Mouse (Mus musculus) limb, embryonic 14.5 days (tissue): Measurements from ENCODE around the gene Spock1. TPM values are rescaled to one million over a fixed set of nuclear protein-coding genes. Genes with fewer than 3 reads are reported as not detected.
"Not testable (repeated sequence)": the region's sequence is repeated elsewhere in the genome, so short reads cannot be mapped to it uniquely, and the experiment has no call there.

ENCODE experiments used
- ATAC-seq: fragments of 200-750 bp; cut with Nextera tagmentation; 2 replicates; pipeline ENCODE4 v1.8.0; 2017; ENCODE audit warnings: low read depth, moderate number of reproducible peaks, moderate TSS enrichment; ENCODE audit not compliant: low FRiP score
- DNase-seq: peaks from one replicate; pipeline ENCODE4 v3.0.0-alpha.2; 2015; ENCODE audit warnings: low spot score
- H3K27ac ChIP-seq: fragments of 300-500 bp; sonication (generic); replicated peaks from 2 replicates; pipeline ENCODE4 v1.5.1; 2014; ENCODE audit warnings: low read depth, mild to moderate bottlenecking, low read length, moderate library complexity, mixed read lengths
- H3K27me3 ChIP-seq: fragments of 300-500 bp; sonication (generic); 2 replicates; pipeline ENCODE4 v1.6.1; 2014; ENCODE audit warnings: low read length, mixed read lengths; ENCODE audit not compliant: control insufficient read depth, insufficient read depth
- H3K36me3 ChIP-seq: fragments of 300-500 bp; sonication (generic); 2 replicates; pipeline ENCODE4 v1.6.1; 2014; ENCODE audit warnings: mild to moderate bottlenecking, low read length, moderate library complexity, mixed read lengths; ENCODE audit not compliant: control insufficient read depth, insufficient read depth
- H3K4me1 ChIP-seq: fragments of 300-500 bp; sonication (generic); 2 replicates; pipeline ENCODE4 v1.6.1; 2014; ENCODE audit warnings: antibody characterized with exemption, low read length, mixed read lengths; ENCODE audit not compliant: control insufficient read depth, insufficient read depth
- H3K4me2 ChIP-seq: fragments of 300-500 bp; sonication (generic); replicated peaks from 2 replicates; pipeline ENCODE4 v1.6.1; 2014; ENCODE audit warnings: low read depth, mild to moderate bottlenecking, low read length, moderate library complexity; ENCODE audit not compliant: severe bottlenecking
- H3K4me3 ChIP-seq: fragments of 300-500 bp; sonication (generic); replicated peaks from 2 replicates; pipeline ENCODE4 v1.5.1; 2014; ENCODE audit warnings: low read length
- H3K9ac ChIP-seq: fragments of 300-500 bp; sonication (generic); 2 replicates; pipeline ENCODE4 v1.6.1; 2014; ENCODE audit warnings: mild to moderate bottlenecking, low read depth, low read length, moderate library complexity; ENCODE audit not compliant: severe bottlenecking
- H3K9me3 ChIP-seq: fragments of 300-500 bp; sonication (generic); 2 replicates; pipeline ENCODE4 v1.6.1; 2016; ENCODE audit warnings: low read length; ENCODE audit not compliant: control insufficient read depth
- POLR2A ChIP-seq: fragments of 200-500 bp; IDR thresholded peaks from 2 replicates; pipeline ENCODE4 v1.8.0; 2012; ENCODE audit warnings: inconsistent platforms, mild to moderate bottlenecking, moderate library complexity, borderline replicate concordance; ENCODE audit not compliant: insufficient read depth, insufficient read length; ENCODE audit errors: extremely low read depth
- WGBS: fragments of 180-500 bp; shearing (Covaris S2); extraction: QIAGEN DNeasy Blood & Tissue Kit; methylation state at CpG from one replicate; pipeline ENCODE4 v1.1.7; 2014; 5-methylcytosine and 5-hydroxymethylcytosine counted together
- polyA plus RNA-seq, 2 experiments: library from polyadenylated mRNA; depleted of rRNA in 1 of 2; stranded (reverse) in 1 of 2; unstranded in 1 of 2; fragments of >200 nt; fragmentation: Nextera tagmentation in 1 of 2; extraction: Ambion mirVana in 1 of 2; gene quantifications; 2 replicates each; pipeline versions ENCODE4 v1.2.1 to v1.2.3; 2012 to 2014

The Spock1 gene
- polyA plus RNA-seq, 2 experiments, result 1.6 to 2.1 TPM

- Histone ChIP-seq H3K9me3 (no peaks in the 10 kb centered on the region), H3K4me2 (no peak overlapping the region), H3K27ac (no peak overlapping the region), H3K27me3 (no peaks in the 10 kb centered on the region), H3K4me1 (no peaks in the 10 kb centered on the region), H3K4me3 (no peak overlapping the region), H3K9ac (no peak overlapping the region), H3K36me3 (no peaks in the 10 kb centered on the region)
- TF ChIP-seq POLR2A, result no peak
- no peak for DNase-seq
- ATAC-seq, result no peak
- WGBS, result 90% methylated on average over 3 of the region's 3 CpGs
Measured at GRCm38 (mm10) chr13:57604437-57604836, 303.7 kb downstream of the Spock1 start.

- ATAC-seq, result no peak
- H3K27me3 ChIP-seq, result no peaks in the 10 kb centered on the region
- H3K9ac ChIP-seq, result no peak overlapping the region
- H3K27ac ChIP-seq, result no peak overlapping the region
- H3K9me3 ChIP-seq, result no peaks in the 10 kb centered on the region
- no peak for TF ChIP-seq POLR2A
- H3K4me3 ChIP-seq, result no peak overlapping the region
- no peak for DNase-seq
- no peak overlapping the region for H3K4me2 ChIP-seq
- H3K36me3 ChIP-seq, result no peaks in the 10 kb centered on the region
- H3K4me1 ChIP-seq, result no peaks in the 10 kb centered on the region
- WGBS, result 79% methylated on average over 8 of the region's 8 CpGs
Measured at GRCm38 (mm10) chr13:57603226-57603625, 304.9 kb downstream of the Spock1 start.

- H3K4me3 ChIP-seq, result no peak overlapping the region
- no peak for TF ChIP-seq POLR2A
- H3K27ac ChIP-seq, result no peak overlapping the region
- WGBS, result 74% methylated on average over 6 of the region's 6 CpGs
- no peak for ATAC-seq
- no peak for DNase-seq
- no peaks in the 10 kb centered on the region for H3K36me3 ChIP-seq
- H3K4me1 ChIP-seq, result no peaks in the 10 kb centered on the region
- H3K9ac ChIP-seq, result no peak overlapping the region
- H3K27me3 ChIP-seq, result no peaks in the 10 kb centered on the region
- no peak overlapping the region for H3K4me2 ChIP-seq
- H3K9me3 ChIP-seq, result no peaks in the 10 kb centered on the region
Measured at GRCm38 (mm10) chr13:57595761-57596051, 312.4 kb downstream of the Spock1 start.

- Histone ChIP-seq H3K4me1 (no peaks in the 10 kb centered on the region), H3K36me3 (no peaks in the 10 kb centered on the region), H3K27me3 (no peaks in the 10 kb centered on the region), H3K9me3 (no peaks in the 10 kb centered on the region), H3K4me2 (peak overlapping the region; percentile 26), H3K4me3 (no peak overlapping the region), H3K27ac (no peak overlapping the region), H3K9ac (0 out of 2 replicates have a peak overlapping the region, but pooled peaks have one; percentile 17)
- ATAC-seq (no peak), DNase-seq (peak; percentile 17)
- 32% methylated on average over 15 of the region's 15 CpGs for WGBS
- TF ChIP-seq POLR2A, result no peak
Measured at GRCm38 (mm10) chr13:57595032-57595760, 312.9 kb downstream of the Spock1 start.

GRCm38 (mm10) chr13:57589338-57589914 is 318.7 kb downstream of the Spock1 start:
- not testable (repeated sequence) for H3K4me2 ChIP-seq, H3K9me3 ChIP-seq, DNase-seq, H3K36me3 ChIP-seq, ATAC-seq, H3K27me3 ChIP-seq, H3K4me3 ChIP-seq, H3K4me1 ChIP-seq, H3K27ac ChIP-seq, H3K9ac ChIP-seq
- WGBS, result 94% methylated on average over 4 of the region's 4 CpGs
